Mouse (Mus musculus) stomach, postnatal 0 days (tissue): Measurements from ENCODE around the gene Snx6. TPM values are rescaled to one million over a fixed set of nuclear protein-coding genes. Genes with fewer than 3 reads are reported as not detected.
A peak's percentile ranks its signal among the peaks of the same experiment; 100 is the strongest.

Source experiments
- ATAC-seq: fragments of 200-750 bp; cut with Nextera tagmentation; 2 replicates; pipeline ENCODE4 v1.8.0; 2017; ENCODE audit not compliant: low FRiP score, low TSS enrichment
- DNase-seq: peaks from one replicate; pipeline ENCODE4 v3.0.0-alpha.2; 2016; ENCODE audit warnings: low spot score
- H3K27ac ChIP-seq: fragments of 300-500 bp; sonication (generic); replicated peaks from 2 replicates; pipeline ENCODE4 v1.5.1; 2014; ENCODE audit warnings: mild to moderate bottlenecking, control low read depth
- H3K27me3 ChIP-seq: fragments of 300-500 bp; sonication (generic); 2 replicates; pipeline ENCODE4 v1.6.1; 2014; ENCODE audit warnings: low read length; ENCODE audit not compliant: control insufficient read depth, insufficient read depth
- H3K36me3 ChIP-seq: fragments of 300-500 bp; sonication (generic); 2 replicates; pipeline ENCODE4 v1.6.1; 2014; ENCODE audit warnings: low read length, mixed read lengths; ENCODE audit not compliant: control insufficient read depth, insufficient read depth
- H3K4me1 ChIP-seq: fragments of 300-500 bp; sonication (generic); replicated peaks from 2 replicates; pipeline ENCODE4 v1.6.1; 2014; ENCODE audit warnings: antibody characterized with exemption; ENCODE audit not compliant: control insufficient read depth, insufficient read depth
- H3K4me2 ChIP-seq: fragments of 300-500 bp; sonication (generic); replicated peaks from 2 replicates; pipeline ENCODE4 v1.6.1; 2014; ENCODE audit warnings: low read depth, mild to moderate bottlenecking, control low read depth, moderate library complexity
- H3K4me3 ChIP-seq: fragments of 300-500 bp; sonication (generic); 2 replicates; pipeline ENCODE4 v1.5.1; 2014; ENCODE audit warnings: low read depth, low read length, control low read depth
- H3K9ac ChIP-seq: fragments of 300-500 bp; sonication (generic); 2 replicates; pipeline ENCODE4 v1.6.1; 2014; ENCODE audit warnings: mild to moderate bottlenecking, low read length, control low read depth, mixed read lengths
- H3K9me3 ChIP-seq: fragments of 300-500 bp; sonication (generic); 2 replicates; pipeline ENCODE4 v1.6.1; 2016; ENCODE audit warnings: low read length; ENCODE audit not compliant: control insufficient read depth
- CTCF ChIP-seq: IDR thresholded peaks from 2 replicates; pipeline ENCODE4 v1.5.1; 2016; ENCODE audit warnings: antibody characterized with exemption, low read depth, mild to moderate bottlenecking, moderate library complexity
- EP300 ChIP-seq: optimal IDR thresholded peaks from 2 replicates; pipeline ENCODE3; 2016; ENCODE audit warnings: antibody characterized with exemption
- WGBS: fragments of 180-500 bp; shearing (Covaris S2); extraction: QIAGEN DNeasy Blood & Tissue Kit; methylation state at CpG from one replicate; pipeline ENCODE4 v1.1.7; 2014; 5-methylcytosine and 5-hydroxymethylcytosine counted together
- polyA plus RNA-seq: library from polyadenylated mRNA; unstranded; fragments of >200 nt; fragmentation: Nextera tagmentation; extraction: Ambion mirVana; gene quantifications from 2 replicates; pipeline ENCODE4 v1.2.1, GENCODE M21; 2015

Gene Snx6
- polyA plus RNA-seq, 1 experiment from 2014 or later, result 269 TPM

DNA sequence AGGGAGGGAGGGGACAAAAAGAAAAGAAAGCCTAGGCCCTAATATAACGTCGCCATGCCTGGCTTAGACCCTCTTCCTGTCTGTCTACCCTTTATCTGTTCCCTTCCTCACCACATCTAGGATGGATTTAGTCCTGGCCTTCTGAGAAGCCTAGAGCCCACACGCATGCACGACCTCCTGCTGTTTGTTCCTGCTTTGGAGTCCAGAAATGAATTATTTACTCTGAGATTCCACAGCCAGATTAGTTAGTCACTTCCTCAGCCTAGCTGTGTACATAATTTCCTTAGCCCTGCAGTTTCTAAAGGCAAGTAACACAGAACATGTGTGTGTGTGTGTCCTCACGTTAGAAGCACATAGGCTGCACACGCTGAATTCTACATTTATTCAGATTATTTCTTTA, 10.6 kb upstream of the Snx6 start:
- no peak overlapping the region for H3K9ac ChIP-seq
- no peaks in the 10 kb centered on the region for H3K27me3 ChIP-seq
- WGBS, result 28% methylated on average over 6 of the region's 6 CpGs
- no peaks in the 10 kb centered on the region for H3K36me3 ChIP-seq
- no peak for TF ChIP-seq EP300
- no peak for TF ChIP-seq CTCF
- no peak overlapping the region for H3K4me2 ChIP-seq
- ATAC-seq (peak; percentile 75), DNase-seq (no peak)
- H3K4me1 ChIP-seq, result peaks cover 3% of the 10 kb centered on the region; the same call in 1 of the 2 replicates
- no peak overlapping the region for H3K4me3 ChIP-seq
- no peaks in the 10 kb centered on the region for H3K9me3 ChIP-seq
- H3K27ac ChIP-seq, result no peak overlapping the region

DNA sequence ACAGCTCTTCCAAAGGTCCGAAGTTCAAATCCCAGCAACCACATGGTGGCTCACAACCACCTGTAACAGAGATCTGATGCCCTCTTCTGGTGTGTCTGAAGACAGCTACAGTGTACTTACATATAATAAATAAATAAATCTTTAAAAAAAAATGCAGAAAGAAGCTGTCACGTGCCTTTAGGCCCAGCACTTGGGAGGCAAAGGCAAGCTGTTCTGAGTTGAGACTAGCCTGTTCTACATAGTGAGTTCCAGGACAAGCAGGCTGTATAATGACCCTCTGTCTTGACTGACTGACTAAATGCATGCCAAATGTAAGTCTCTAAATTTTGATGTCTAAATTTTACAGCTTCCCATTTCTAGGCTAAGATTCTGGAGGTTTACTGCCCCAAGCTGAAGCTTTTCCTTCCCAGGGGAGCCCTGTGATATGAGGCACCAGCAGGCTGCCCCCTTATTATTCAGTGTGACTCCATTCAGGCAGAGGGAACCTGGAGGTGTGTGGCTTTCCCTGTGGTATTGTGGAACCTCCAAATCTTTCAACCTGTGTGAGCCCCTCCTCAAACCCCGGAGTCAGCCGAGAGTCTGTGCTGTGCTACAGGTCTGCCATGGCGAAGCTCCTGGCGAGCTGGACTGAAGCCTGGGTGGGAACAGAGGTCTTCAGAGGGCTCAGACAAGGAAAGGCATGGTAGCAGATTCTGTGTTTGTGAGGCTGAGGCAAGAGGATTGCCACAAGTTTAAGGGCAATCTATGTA, 9.9 kb upstream of the Snx6 start:
- Histone ChIP-seq H3K4me3 (no peak overlapping the region), H3K4me1 (peaks cover 3% of the 10 kb centered on the region; the same call in 1 of the 2 replicates), H3K27ac (no peak overlapping the region), H3K36me3 (no peaks in the 10 kb centered on the region), H3K4me2 (no peak overlapping the region), H3K9me3 (no peaks in the 10 kb centered on the region), H3K9ac (no peak overlapping the region), H3K27me3 (no peaks in the 10 kb centered on the region)
- DNase-seq, result no peak
- 84% methylated on average over 6 of the region's 6 CpGs for WGBS
- TF ChIP-seq EP300 (no peak), CTCF (no peak)
- no peak; the same call in 1 of the 2 replicates for ATAC-seq

DNA sequence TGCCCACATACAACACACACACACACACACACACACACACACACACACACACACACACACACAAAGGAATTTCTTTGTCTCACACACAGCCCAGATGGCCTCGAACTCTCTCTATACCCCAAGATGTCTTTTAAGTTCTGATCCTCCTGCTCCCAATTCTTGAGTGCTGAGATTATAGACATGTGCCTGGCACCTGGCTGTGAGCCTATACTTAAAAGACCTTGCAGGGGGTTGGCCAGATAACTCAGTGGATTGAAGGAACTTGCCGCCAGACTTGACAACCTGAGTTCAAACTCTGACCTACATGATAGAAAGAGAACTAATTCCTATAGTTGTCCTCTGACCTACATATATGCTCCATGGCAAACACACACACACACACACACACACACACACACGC, 8.0 kb upstream of the Snx6 start:
- H3K27me3 ChIP-seq, result no peaks in the 10 kb centered on the region
- H3K4me3 ChIP-seq, result no peak overlapping the region
- TF ChIP-seq EP300 (no peak), CTCF (no peak)
- H3K4me2 ChIP-seq, result no peak overlapping the region
- ATAC-seq, result no peak
- DNase-seq, result no peak
- no peak overlapping the region for H3K27ac ChIP-seq
- H3K36me3 ChIP-seq, result no peaks in the 10 kb centered on the region
- 81% methylated on average over 3 of the region's 3 CpGs for WGBS
- no peak overlapping the region for H3K9ac ChIP-seq
- no peaks in the 10 kb centered on the region for H3K9me3 ChIP-seq
- no peaks in the 10 kb centered on the region for H3K4me1 ChIP-seq

DNA sequence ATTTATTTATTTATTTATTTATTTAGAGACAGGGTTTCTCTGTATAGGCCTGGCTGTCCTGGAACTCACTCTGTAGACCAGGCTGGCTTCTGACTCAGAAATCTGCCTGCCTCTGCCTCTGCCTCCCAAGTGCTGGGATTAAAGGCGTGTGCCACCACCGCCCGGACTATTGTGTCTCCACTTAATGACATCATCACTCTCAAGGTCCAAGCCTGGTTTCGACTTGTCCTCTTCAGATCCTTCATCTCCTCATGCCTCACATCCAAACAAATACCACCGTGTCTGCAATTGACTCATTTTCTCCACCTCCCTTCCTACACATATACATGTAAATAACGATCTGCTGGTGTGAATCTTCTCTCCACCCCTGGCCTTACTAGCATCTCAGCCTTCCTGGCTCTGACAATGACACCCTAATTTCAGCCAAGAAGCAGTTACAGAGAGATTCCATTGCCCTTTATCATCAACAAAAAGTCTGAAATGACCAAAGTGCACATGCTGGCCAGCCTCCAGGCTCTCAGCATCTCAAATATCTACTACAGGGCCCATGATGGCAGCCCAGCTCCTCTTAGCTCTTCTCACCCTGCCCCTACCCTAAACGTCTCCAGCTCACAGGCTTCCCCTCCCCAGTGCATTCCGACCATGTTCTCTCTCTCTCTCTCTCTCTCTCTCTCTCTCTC, 1.2 kb upstream of the Snx6 start:
- DNase-seq (no peak), ATAC-seq (no peak)
- peaks cover 2% of the 10 kb centered on the region; the same call in 1 of the 2 replicates for H3K4me1 ChIP-seq
- H3K4me2 ChIP-seq, result no peak overlapping the region
- H3K9me3 ChIP-seq, result no peaks in the 10 kb centered on the region
- no peaks in the 10 kb centered on the region for H3K36me3 ChIP-seq
- H3K27ac ChIP-seq, result no peak overlapping the region
- no peak overlapping the region for H3K4me3 ChIP-seq
- TF ChIP-seq EP300, result no peak
- TF ChIP-seq CTCF, result no peak
- 73% methylated on average over 8 of the region's 8 CpGs for WGBS
- H3K9ac ChIP-seq, result no peak overlapping the region
- no peaks in the 10 kb centered on the region for H3K27me3 ChIP-seq

DNA sequence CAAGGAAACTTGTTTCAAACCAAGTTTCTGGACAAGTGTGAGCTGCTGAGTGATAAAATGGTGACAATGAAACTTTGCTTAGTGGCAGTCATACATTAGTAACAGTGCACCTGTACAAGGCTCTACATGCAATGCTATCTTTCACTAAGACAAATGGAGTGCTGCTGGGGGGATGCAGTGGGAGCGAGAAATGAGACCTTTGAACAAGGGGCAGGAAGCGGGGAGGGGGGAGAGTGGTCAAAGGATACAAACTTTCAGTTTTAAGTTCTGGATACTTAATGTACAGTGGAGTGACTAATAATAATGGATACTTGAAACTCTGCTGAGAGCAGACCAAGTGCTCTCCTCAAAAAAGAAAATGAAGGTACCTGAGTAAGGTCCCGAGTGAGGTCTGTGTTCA, 1.1 kb downstream of the Snx6 start:
- no peak for DNase-seq
- Histone ChIP-seq H3K4me2 (peak overlapping the region; percentile 70), H3K9me3 (no peaks in the 10 kb centered on the region), H3K9ac (peak overlapping the region; percentile 100), H3K4me3 (peak overlapping the region; percentile 98), H3K4me1 (peaks cover 3% of the 10 kb centered on the region), H3K36me3 (no peaks in the 10 kb centered on the region), H3K27ac (no peak overlapping the region), H3K27me3 (no peaks in the 10 kb centered on the region)
- WGBS, result 20% methylated on average over 3 of the region's 3 CpGs
- TF ChIP-seq CTCF (no peak), EP300 (no peak)
- ATAC-seq, result no peak

DNA sequence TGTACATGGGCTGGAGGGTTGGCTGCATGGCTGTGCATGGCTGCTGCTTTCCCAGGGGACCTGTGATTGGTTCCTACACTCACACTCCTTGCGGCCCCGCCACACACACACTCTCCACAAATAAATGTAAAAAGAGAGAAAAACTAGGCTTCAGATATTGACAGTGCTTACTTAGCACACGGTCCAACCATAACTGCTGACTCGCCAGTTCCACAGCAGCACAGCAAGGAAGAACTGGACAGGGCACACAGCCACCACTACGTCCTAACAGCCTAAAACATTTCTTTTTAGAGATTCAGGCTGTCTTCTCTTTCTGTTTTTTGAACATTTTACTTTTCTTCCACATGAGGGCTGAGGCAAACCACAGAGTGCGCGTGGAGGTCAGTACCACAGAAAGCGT, 4.0 kb downstream of the Snx6 start:
- DNase-seq (no peak), ATAC-seq (no peak)
- Histone ChIP-seq H3K4me3 (no peak overlapping the region), H3K4me2 (no peak overlapping the region), H3K4me1 (peaks cover 4% of the 10 kb centered on the region), H3K9ac (no peak overlapping the region), H3K27me3 (no peaks in the 10 kb centered on the region), H3K27ac (no peak overlapping the region; the same call in 1 of the 2 replicates), H3K9me3 (no peaks in the 10 kb centered on the region), H3K36me3 (no peaks in the 10 kb centered on the region)
- no peak for TF ChIP-seq CTCF
- no peak for TF ChIP-seq EP300
- 71% methylated on average over 8 of the region's 8 CpGs for WGBS
